Mouse (Mus musculus) olfactory bulb, adult 2 months (tissue): ENCODE measurements around the gene Mmadhc.

Experiments used
- CTCF ChIP-seq: fragments of 200-500 bp; IDR thresholded peaks from 2 replicates; pipeline ENCODE4 v1.5.1; 2012; ENCODE audit warnings: low read depth, mild to moderate bottlenecking, low read length, moderate library complexity; ENCODE audit not compliant: insufficient read depth
- POLR2A ChIP-seq: fragments of 200-500 bp; IDR thresholded peaks from 2 replicates; pipeline ENCODE4 v1.6.1; 2012; ENCODE audit warnings: mild to moderate bottlenecking, low read depth, low read length, moderate library complexity; ENCODE audit not compliant: insufficient read depth

GRCm38 (mm10) chr2:50293572-50293971 lies 3.0 kb downstream of the Mmadhc start:
- no peak for TF ChIP-seq CTCF
- TF ChIP-seq POLR2A, result no peak
